Mouse (Mus musculus): ENCODE data around the gene Nuak2. TPM values are rescaled to one million over a fixed set of nuclear protein-coding genes. Genes with fewer than 3 reads are reported as not detected.

Nuak2 gene
- polyA plus RNA-seq, 1 experiment from 2014 or later: 4.7 TPM

DNA sequence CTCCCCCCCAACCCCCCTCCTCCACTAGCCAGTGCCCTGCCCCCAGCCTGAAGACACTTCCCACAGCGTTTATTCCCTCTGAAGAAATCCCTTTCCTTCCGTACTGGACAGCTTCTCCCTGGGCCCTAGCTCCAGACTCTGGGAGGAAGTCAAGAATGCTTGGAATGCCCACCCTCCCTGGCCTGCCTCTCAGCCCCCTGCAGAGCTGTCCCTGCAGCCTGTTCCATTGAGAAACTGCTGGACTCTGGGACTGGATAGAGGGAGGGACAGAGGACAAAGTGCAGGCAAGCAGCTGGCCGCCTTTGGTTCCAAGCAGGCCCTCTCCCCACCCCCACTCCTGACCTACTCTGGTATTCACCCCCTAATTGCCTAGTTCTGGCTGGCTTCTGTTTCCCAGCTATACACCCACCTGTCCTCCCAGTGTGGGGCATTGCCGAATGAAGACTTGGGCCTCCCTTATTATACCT is 17.8 kb downstream of the Nuak2 start:
- Histone ChIP-seq H3K36me3 (0 out of 2 replicates have a peak, but pooled peaks cover 2% of the 10 kb centered on the region), H3K4me1 (replicated peaks) (peaks cover 17% of the 10 kb centered on the region), H3K9ac (no peak overlapping the region), H3K27ac (peak overlapping the region; percentile 48), H3K4me3 (replicated peaks) (no peak overlapping the region), H3K27me3 (replicated peaks) (no peaks in the 10 kb centered on the region), H3K9me3 (no peaks in the 10 kb centered on the region), H3K4me2 (replicated peaks) (peak overlapping the region; percentile 28)
- peak; percentile 90 for ATAC-seq
- 1% methylated on average over 4 of the region's 4 CpGs for WGBS

DNA sequence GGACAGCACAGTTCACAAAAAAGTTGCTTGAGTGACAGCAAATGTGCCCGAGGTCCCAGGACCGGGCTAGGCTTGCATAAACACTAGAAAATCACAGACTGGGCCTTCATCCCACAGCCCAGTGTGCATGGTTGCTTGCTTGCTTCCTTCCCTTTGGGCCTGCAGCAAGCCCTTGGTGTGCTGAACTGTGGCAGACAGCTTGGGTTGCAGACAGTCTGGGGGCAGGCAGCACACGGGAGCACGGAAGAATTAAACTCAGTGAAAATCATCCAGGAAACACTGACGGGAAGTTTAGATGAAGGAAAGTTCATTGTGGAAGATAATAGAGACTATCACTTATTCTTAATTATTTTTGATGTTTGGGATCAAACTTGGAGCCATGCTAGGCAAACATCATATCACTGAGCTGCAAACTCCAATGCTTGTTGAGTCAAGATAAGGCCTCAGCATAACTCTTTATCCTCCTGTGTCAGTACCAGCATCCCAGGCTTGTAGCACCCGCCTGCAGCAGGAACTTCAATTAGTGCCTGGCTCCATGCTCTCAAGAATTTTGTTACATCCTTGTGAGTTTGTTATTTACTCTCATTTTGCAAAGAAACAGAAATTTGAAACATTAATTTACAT is 18.4 kb downstream of the Nuak2 start:
- Histone ChIP-seq H3K27ac (peak overlapping the region; percentile 48; the same call in 1 of the 2 replicates), H3K36me3 (0 out of 2 replicates have a peak, but pooled peaks cover 2% of the 10 kb centered on the region), H3K9me3 (no peaks in the 10 kb centered on the region), H3K27me3 (replicated peaks) (no peaks in the 10 kb centered on the region), H3K9ac (no peak overlapping the region), H3K4me3 (replicated peaks) (no peak overlapping the region), H3K4me1 (replicated peaks) (peaks cover 17% of the 10 kb centered on the region), H3K4me2 (replicated peaks) (no peak overlapping the region)
- WGBS: 31% methylated on average over 6 of the region's 6 CpGs
- no peak for ATAC-seq

DNA sequence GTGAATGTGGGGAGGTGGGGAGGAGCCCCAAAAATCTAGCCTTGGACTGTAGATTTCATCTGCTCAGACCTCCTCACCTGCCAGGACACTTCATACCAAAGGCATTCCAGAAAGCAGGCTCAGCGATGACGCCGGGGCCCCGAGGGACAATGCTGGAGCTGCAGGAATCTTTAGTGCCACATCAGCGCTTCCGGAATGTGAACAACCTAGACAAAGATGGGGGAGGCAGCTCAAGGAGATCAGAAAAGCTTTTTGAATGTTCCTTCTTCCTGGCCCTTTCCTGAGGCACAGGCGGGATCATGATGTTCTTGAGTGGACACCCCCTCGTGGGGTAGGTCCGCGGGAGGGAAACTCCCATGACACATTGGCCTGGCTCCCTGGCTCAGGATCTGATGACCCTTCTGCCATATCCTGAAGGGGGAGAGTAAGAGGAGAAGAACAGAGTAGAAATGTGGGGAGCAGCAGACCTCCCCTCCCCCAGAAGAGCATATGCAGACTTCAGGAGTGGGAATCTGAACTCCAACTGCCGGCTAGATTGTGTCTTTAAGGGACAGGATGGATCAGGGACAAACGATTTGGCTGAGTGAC is 19.5 kb downstream of the Nuak2 start:
- no peaks in the 10 kb centered on the region for H3K9me3 ChIP-seq
- H3K36me3 ChIP-seq: 0 out of 2 replicates have a peak, but pooled peaks cover 2% of the 10 kb centered on the region
- no peak overlapping the region for H3K9ac ChIP-seq
- H3K4me2 ChIP-seq (replicated peaks): no peak overlapping the region
- H3K27ac ChIP-seq: no peak overlapping the region
- no peak overlapping the region for H3K4me3 ChIP-seq (replicated peaks)
- no peaks in the 10 kb centered on the region for H3K27me3 ChIP-seq (replicated peaks)
- no peak for ATAC-seq
- peaks cover 17% of the 10 kb centered on the region for H3K4me1 ChIP-seq (replicated peaks)
- 61% methylated on average over 12 of the region's 12 CpGs for WGBS

DNA sequence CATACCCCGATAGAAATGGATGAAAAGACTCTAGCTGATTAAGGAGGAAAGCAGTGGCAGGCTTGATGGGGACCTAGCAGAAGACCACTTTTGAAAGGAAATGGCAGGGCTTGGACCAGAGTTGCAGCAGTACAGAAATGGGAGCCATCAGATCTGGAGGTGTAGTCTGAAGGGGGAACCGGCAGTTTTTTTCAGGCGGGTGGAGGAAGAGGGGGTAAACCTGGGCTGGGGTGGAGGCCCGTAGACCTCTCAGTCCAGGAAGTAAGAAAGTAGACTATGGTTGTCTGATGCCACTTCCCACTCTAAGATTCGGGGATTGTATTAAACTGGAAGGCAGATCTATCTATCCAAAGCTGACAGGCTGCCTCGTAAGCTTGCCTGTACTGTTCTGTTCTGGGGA is 21.0 kb downstream of the Nuak2 start:
- ATAC-seq: no peak
- Histone ChIP-seq H3K36me3 (no peaks in the 10 kb centered on the region), H3K27me3 (replicated peaks) (no peaks in the 10 kb centered on the region), H3K9me3 (no peaks in the 10 kb centered on the region), H3K4me1 (replicated peaks) (peaks cover 20% of the 10 kb centered on the region), H3K9ac (no peak overlapping the region), H3K4me3 (replicated peaks) (no peak overlapping the region), H3K4me2 (replicated peaks) (no peak overlapping the region), H3K27ac (no peak overlapping the region)
- 69% methylated on average over 6 of the region's 6 CpGs for WGBS

DNA sequence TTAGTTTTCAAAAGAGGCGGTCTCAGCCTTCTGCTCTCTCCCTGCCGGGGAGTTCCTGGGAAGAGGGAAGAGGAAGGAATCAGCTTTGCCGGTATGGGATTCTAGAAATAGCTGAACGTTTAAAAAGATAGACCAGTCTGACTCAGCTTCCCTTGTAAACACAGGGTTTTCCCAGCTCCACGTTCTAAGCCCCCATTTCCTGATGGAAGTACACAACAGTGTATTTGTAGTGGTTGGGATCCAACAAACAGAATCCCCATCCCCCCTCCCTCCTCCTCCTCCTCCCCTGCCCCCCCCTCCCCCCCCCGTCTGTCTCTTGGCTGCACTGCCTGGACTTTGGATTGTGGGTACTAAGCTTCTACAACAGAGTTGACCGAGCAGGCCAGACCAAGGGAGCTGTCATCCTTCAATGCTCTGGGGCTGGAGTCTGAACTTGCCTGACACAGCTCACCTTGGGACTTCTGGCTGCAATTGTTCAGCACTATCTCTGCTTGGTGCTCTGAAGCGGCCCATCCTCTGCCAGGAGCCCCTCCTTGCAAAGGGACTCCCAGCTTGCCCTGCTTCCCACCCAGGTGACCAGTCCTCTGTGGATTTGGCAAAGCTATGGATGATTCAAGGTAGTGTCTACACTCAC is 22.2 kb downstream of the Nuak2 start:
- Histone ChIP-seq H3K27ac (no peak overlapping the region), H3K4me2 (replicated peaks) (no peak overlapping the region), H3K36me3 (no peaks in the 10 kb centered on the region), H3K4me1 (replicated peaks) (peaks cover 19% of the 10 kb centered on the region), H3K27me3 (replicated peaks) (no peaks in the 10 kb centered on the region), H3K4me3 (replicated peaks) (no peak overlapping the region), H3K9ac (no peak overlapping the region), H3K9me3 (no peaks in the 10 kb centered on the region)
- 35% methylated on average over 8 of the region's 8 CpGs for WGBS
- no peak for ATAC-seq

DNA sequence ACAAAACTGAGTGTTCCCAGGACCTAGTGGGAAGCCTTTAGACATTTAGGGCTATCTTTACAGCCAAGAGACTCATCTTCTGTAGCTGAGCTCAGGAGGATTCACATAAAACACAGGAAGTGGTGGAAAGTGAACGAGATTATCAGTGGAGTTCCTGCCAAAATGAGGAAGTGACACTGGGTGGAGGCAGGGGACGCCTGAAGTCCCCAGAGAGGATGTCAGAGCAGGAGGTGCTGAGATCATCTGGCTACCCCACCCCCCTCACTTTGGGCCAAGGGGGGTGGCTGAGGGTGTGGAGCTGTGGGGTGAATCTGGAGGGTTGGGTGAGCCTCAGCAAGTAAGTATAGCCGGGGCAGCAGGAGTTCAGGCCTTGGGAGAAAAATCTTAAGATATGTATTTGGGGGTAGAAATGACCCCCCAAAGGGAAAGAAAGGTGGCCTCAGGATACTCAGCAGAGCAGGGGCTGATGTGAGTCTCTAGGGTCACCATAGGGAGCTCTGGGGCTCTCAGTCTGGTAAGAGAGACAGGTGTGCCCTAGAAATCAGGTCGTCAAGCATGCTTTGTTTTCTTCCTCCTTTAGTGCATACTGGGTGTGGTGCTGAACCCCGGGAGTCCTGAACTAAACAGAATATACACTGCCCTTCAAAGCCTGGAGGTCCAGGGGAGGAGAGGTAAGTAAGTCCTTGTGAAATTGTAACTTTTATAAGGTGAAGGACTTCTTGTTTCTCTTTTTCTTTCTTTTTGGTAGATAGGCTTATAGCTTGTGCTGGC is 26.0 kb downstream of the Nuak2 start:
- Histone ChIP-seq H3K9me3 (no peaks in the 10 kb centered on the region), H3K4me3 (replicated peaks) (no peak overlapping the region), H3K36me3 (no peaks in the 10 kb centered on the region), H3K27me3 (replicated peaks) (no peaks in the 10 kb centered on the region), H3K27ac (no peak overlapping the region), H3K9ac (no peak overlapping the region), H3K4me1 (replicated peaks) (peaks cover 14% of the 10 kb centered on the region), H3K4me2 (replicated peaks) (no peak overlapping the region)
- no peak for ATAC-seq
- 27% methylated on average over 5 of the region's 5 CpGs for WGBS

DNA sequence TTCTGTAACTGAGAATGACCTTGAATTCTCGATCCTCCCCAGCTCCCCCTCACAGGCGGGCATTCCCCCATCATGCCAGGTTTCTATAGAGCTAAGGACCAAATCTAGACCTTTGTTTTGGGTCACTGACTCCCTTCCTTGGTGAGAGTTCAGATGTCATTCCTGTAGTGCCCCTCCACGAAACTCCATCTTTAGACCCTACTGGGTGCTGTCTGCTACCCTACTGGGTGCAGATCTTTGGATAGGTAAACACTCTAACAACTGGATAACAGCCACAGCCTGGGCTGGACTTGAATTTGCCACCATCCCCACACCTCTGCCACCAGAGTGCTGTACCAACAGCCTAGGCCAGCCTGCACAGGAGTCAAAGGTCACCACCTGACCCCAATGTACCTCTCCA is 26.6 kb downstream of the Nuak2 start:
- no peaks in the 10 kb centered on the region for H3K9me3 ChIP-seq
- no peak for ATAC-seq
- no peak overlapping the region for H3K9ac ChIP-seq
- H3K4me2 ChIP-seq (replicated peaks): no peak overlapping the region
- H3K27me3 ChIP-seq (replicated peaks): no peaks in the 10 kb centered on the region
- WGBS: 69% methylated on average over 3 of the region's 3 CpGs
- H3K36me3 ChIP-seq: no peaks in the 10 kb centered on the region
- H3K4me1 ChIP-seq (replicated peaks): peaks cover 17% of the 10 kb centered on the region
- H3K4me3 ChIP-seq (replicated peaks): no peak overlapping the region
- no peak overlapping the region for H3K27ac ChIP-seq

DNA sequence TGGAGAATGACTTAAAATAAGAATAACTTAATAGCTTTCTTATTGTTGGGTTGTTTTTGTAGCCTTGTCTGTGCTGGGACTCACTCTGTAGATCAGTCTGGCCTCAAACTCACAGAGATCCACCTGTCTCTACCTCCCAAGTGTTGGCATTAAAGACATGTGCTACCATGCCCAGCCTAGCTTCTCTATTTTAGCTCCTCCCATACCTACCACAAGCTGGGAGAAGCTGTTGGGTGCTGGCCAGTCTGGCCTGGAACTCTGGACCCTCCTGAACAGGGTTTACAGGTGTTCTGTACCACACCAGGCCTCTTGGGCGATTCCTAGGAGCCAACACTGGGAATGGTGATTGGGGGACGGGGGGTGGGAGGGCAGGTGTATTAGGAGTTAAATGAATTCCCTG is 27.3 kb downstream of the Nuak2 start:
- WGBS: 88% methylated on average over 2 of the region's 2 CpGs
- no peak overlapping the region for H3K27ac ChIP-seq
- H3K4me2 ChIP-seq (replicated peaks): no peak overlapping the region
- ATAC-seq: no peak
- H3K9ac ChIP-seq: no peak overlapping the region
- no peaks in the 10 kb centered on the region for H3K36me3 ChIP-seq
- H3K4me3 ChIP-seq (replicated peaks): no peak overlapping the region
- H3K4me1 ChIP-seq (replicated peaks): peaks cover 17% of the 10 kb centered on the region
- H3K9me3 ChIP-seq: no peaks in the 10 kb centered on the region
- H3K27me3 ChIP-seq (replicated peaks): no peaks in the 10 kb centered on the region

DNA sequence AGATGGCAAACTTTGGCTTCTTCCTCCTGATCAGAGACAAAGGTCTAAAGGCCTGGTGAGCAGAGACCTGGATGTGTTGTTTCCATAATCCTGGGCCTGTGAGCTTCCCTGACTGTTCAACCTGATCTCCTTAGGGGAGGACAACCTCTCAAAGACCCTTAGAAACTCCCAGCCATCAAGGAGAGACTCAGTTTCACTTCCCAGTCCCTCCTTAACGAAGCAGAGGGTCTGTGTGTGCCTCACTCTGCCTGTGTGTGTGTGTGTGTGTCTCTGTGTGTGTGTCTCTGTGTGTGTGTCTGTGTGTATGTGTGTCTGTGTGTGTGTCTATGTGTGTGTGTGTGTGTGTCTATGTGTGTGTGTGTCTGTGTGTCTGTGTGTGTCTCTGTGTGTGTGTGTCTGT is 27.7 kb downstream of the Nuak2 start:
- Histone ChIP-seq H3K9ac (no peak overlapping the region), H3K4me1 (replicated peaks) (peaks cover 17% of the 10 kb centered on the region), H3K36me3 (no peaks in the 10 kb centered on the region), H3K4me3 (replicated peaks) (no peak overlapping the region), H3K9me3 (no peaks in the 10 kb centered on the region), H3K27me3 (replicated peaks) (no peaks in the 10 kb centered on the region), H3K4me2 (replicated peaks) (no peak overlapping the region), H3K27ac (no peak overlapping the region)
- ATAC-seq: no peak
- 89% methylated on average over 1 of the region's 1 CpGs for WGBS

DNA sequence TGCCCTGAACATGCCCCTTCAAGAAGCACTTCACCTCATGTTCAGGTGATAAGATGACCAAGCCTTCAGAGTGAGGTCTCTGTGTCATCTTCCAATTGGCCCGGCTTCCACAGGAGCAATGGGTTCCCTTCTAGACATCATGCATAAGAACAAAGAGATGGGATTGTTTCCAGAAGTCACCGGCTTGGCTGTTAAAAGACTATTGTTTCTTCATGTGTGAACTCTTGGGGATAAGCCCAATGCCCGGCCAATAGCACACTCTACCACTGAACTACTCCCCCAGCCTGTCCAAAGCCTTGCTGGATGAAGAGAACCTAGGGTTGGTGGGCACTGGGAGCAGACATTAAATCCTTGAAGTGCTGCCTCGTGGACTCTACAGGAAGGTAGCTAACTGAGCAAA is 29.6 kb downstream of the Nuak2 start:
- Histone ChIP-seq H3K4me3 (replicated peaks) (no peak overlapping the region), H3K27me3 (replicated peaks) (no peaks in the 10 kb centered on the region), H3K4me1 (replicated peaks) (peaks cover 17% of the 10 kb centered on the region), H3K4me2 (replicated peaks) (no peak overlapping the region), H3K27ac (no peak overlapping the region), H3K9ac (no peak overlapping the region), H3K9me3 (no peaks in the 10 kb centered on the region), H3K36me3 (no peaks in the 10 kb centered on the region)
- no peak for ATAC-seq
- 85% methylated on average over 4 of the region's 4 CpGs for WGBS

DNA sequence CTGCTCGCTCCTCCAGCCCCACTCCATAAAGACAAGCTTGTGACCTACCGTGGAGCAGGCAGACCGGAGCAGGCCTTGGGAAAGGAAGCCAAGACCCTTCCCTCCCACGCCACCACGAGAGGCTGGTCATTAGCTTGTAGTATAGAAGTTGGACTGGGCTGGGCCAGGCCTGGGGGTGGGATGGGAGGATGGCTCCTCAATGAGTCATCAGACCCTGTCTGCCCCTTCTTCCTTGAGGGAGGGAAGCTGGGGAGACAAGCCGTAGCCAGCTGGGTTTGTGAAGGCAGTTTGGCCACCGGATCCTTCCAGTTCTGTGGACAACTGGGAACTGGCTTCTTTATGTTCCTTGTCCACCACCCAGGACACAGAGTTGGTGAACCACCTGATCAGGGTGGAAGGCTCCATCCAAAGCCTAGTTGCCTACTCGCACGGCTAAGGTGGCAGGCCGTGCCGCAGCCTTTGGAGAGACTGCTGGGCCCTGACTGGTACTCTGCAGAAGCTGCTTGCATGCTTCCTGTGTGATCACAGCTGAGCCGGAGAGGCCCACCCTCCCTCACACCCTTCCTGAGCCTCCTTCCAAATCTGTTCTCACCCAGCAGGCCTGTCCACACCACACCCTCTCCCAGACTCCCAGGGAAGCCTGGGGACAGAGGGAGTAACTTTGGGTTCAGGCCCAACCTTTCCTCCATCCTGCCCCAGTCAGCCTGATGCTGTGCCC is 30.4 kb downstream of the Nuak2 start:
- no peak overlapping the region for H3K9ac ChIP-seq
- peak; percentile 70 for ATAC-seq
- no peaks in the 10 kb centered on the region for H3K9me3 ChIP-seq
- no peak overlapping the region for H3K4me2 ChIP-seq (replicated peaks)
- H3K36me3 ChIP-seq: no peaks in the 10 kb centered on the region
- WGBS: 58% methylated on average over 12 of the region's 12 CpGs
- H3K27me3 ChIP-seq (replicated peaks): no peaks in the 10 kb centered on the region
- H3K4me3 ChIP-seq (replicated peaks): no peak overlapping the region
- H3K27ac ChIP-seq: peak overlapping the region; percentile 66
- H3K4me1 ChIP-seq (replicated peaks): peaks cover 17% of the 10 kb centered on the region

DNA sequence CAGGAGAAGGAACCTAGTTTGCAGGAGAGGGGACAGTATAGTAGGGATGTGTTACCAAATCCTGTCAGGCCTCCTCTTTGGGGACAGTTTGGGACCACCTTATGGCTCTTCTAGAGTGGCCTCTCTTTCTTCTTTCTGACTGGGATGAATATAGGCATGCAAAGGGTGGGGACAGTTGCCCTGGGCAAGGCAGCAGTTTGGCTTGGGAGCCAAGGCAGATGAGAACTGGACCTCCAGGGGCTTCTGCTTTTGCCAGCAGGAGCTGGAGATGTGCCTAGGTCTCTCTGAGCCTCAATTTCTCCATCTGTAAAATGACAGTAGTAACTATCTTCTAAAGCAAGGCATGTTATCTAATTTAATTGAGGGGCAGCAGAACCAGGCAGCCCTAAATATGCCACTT is 31.0 kb downstream of the Nuak2 start:
- Histone ChIP-seq H3K4me1 (replicated peaks) (peaks cover 13% of the 10 kb centered on the region), H3K9me3 (no peaks in the 10 kb centered on the region), H3K9ac (no peak overlapping the region), H3K27me3 (replicated peaks) (no peaks in the 10 kb centered on the region), H3K27ac (peak overlapping the region; percentile 66; the same call in 1 of the 2 replicates), H3K4me2 (replicated peaks) (no peak overlapping the region), H3K36me3 (no peaks in the 10 kb centered on the region), H3K4me3 (replicated peaks) (no peak overlapping the region)
- no peak for ATAC-seq
